ENCODE assay signal across 8 mouse cellular contexts in the genomic region with DNA sequence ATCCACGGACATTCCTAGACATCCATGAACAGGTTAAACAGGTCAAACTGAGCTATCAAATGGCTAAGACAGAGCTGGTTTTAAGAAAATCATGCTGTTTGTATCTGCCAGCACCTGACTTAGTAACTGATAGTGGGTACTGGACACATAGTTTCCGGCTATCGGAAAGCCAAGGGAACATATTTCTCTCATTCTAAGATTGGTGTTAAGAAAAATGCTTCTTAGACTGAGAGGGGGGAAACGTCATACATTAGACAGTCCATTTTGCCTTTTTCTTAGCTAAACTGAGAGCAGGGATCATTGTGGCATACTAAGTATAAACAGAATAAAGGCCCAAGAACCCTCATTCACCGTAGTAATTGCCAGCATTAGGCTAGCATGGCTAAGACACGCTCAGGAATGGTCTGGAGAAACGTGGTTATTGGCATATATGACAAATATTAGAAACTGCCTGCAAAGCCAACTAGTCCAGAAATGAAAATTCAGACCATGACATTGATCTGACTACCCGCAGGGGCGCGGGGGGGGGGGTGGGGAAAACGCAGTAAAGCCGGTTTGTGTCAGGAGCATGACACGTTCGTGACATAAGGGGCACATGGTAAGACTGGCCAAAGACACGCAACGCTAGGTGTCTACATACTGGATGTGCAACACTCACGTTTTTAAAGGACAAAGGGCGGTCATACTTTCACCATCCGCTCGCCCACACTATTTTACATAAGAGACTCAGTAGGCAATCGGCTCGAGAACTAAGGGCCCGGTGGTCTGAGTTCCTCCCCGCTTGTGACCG. TPM values are rescaled to one million over a fixed set of nuclear protein-coding genes. Genes with fewer than 3 reads are reported as not detected.
A peak's percentile ranks its signal among the peaks of the same experiment; 100 is the strongest.
DNase-seq lines count a peak whose midpoint lies in the region; ATAC-seq and TF ChIP-seq lines count a peak whose summit lies in the region.

No protein-coding gene starts in this region.

- TF ChIP-seq CTCF in Patski (IDR thresholded peaks at IDR 0.05): no peak

- peak; percentile 27 for ATAC-seq in Patski
- ATAC-seq in forebrain, embryonic 14.5 days: peak; percentile 30
- ATAC-seq in intestine, embryonic 16.5 days: peak; percentile 25

- peak; percentile 14 for DNase-seq in left cerebral cortex, postnatal 25 days (ENCODE audit: low spot score in 2 of 2)
- DNase-seq in left cerebral cortex, adult 11 months (ENCODE audit: low spot score): no peak
- no peak for DNase-seq in Patski (ENCODE audit: low read depth, low spot score)
- peak; percentile 68 for DNase-seq in forebrain, embryonic 14.5 days (ENCODE audit: low spot score)
- no peak for DNase-seq in right cerebral cortex, postnatal 25 days
- no peak for DNase-seq in thymus, postnatal 14 days

- WGBS in forebrain, embryonic 14.5 days: 6% methylated on average over 25 of the region's 25 CpGs
- WGBS in intestine, embryonic 16.5 days: 4% methylated on average over 25 of the region's 25 CpGs

- no peaks in the 10 kb centered on the region for H3K27me3 ChIP-seq in Patski
- H3K27me3 ChIP-seq in forebrain, embryonic 14.5 days (replicated peaks; ENCODE audit: control insufficient read depth, insufficient read depth, low read length): no peaks in the 10 kb centered on the region
- H3K27me3 ChIP-seq in intestine, embryonic 16.5 days (replicated peaks; ENCODE audit: control insufficient read depth, insufficient read depth, low read length): no peaks in the 10 kb centered on the region
- no peaks in the 10 kb centered on the region for H3K27me3 ChIP-seq in megakaryocyte, embryonic 14.5 days (replicated peaks)

- in situ Hi-C loops in Patski (cut with MboI; ENCODE audit: low pct_unique_long_range_greater_than_20kb): no loop called here

- no peaks in the 10 kb centered on the region for H3K9me3 ChIP-seq in forebrain, embryonic 14.5 days (replicated peaks; ENCODE audit: control insufficient read depth, low read length)
- H3K9me3 ChIP-seq in intestine, embryonic 16.5 days (ENCODE audit: control insufficient read depth, low read length): no peaks in the 10 kb centered on the region
- H3K9me3 ChIP-seq in megakaryocyte, embryonic 14.5 days: no peaks in the 10 kb centered on the region

- H3K4me2 ChIP-seq in forebrain, embryonic 14.5 days (ENCODE audit: low read length): peak overlapping the region; percentile 70
- H3K4me2 ChIP-seq in intestine, embryonic 16.5 days (ENCODE audit: low read depth, low read length): peak overlapping the region; percentile 76

- POLR2A ChIA-PET in Patski (lab: Charles Lee): interaction anchor here (0.7 to 1.9 kb wide), 5 partner anchors 14 to 87 kb away, joined by 3 to 7 read pairs (median 4); no protein-coding TSS in a partner anchor

- intact Hi-C loops in left cerebral cortex, postnatal 25 days (cut with DNase I): no loop called here

- CTCF ChIA-PET in Patski (lab: Charles Lee): interaction anchor here (0.6 to 2.2 kb wide), 6 partner anchors 10 to 99 kb away, joined by 3 to 8 read pairs (median 5); no protein-coding TSS in a partner anchor

- peak overlapping the region; percentile 100 for H3K27ac ChIP-seq in forebrain, embryonic 14.5 days (ENCODE audit: low read depth, low read length)
- H3K27ac ChIP-seq in intestine, embryonic 16.5 days (ENCODE audit: low read length): peak overlapping the region; percentile 100

- peak overlapping the region; percentile 100 for H3K9ac ChIP-seq in forebrain, embryonic 14.5 days (ENCODE audit: low read length)
- peak overlapping the region; percentile 99 for H3K9ac ChIP-seq in intestine, embryonic 16.5 days (ENCODE audit: low read depth, low read length)

- H3K4me1 ChIP-seq in forebrain, embryonic 14.5 days (ENCODE audit: control insufficient read depth, insufficient read depth, low read length): peaks cover 23% of the 10 kb centered on the region
- H3K4me1 ChIP-seq in intestine, embryonic 16.5 days (ENCODE audit: control insufficient read depth, insufficient read depth, low read length): peaks cover 22% of the 10 kb centered on the region
- H3K4me1 ChIP-seq in megakaryocyte, embryonic 14.5 days: peaks cover 53% of the 10 kb centered on the region

- H3K36me3 ChIP-seq in forebrain, embryonic 14.5 days (ENCODE audit: control insufficient read depth, insufficient read depth, low read length): no peaks in the 10 kb centered on the region
- no peaks in the 10 kb centered on the region for H3K36me3 ChIP-seq in intestine, embryonic 16.5 days (ENCODE audit: control insufficient read depth, insufficient read depth, low read length)
- peaks cover 16% of the 10 kb centered on the region for H3K36me3 ChIP-seq in megakaryocyte, embryonic 14.5 days (replicated peaks; ENCODE audit: low read length)

- H3K4me3 ChIP-seq in forebrain, embryonic 14.5 days (ENCODE audit: low read depth, low read length): peak overlapping the region; percentile 93
- H3K4me3 ChIP-seq in intestine, embryonic 16.5 days (ENCODE audit: low read length): peak overlapping the region; percentile 97
- peak overlapping the region; percentile 98 for H3K4me3 ChIP-seq in megakaryocyte, embryonic 14.5 days (replicated peaks)

RNA-seq across cellular contexts. Expression of gene Dnajb4, which starts 0.7 kb away (rescaled TPM):
- 10 to 100 TPM; 71.5 to 72.5 TPM for total RNA-seq in left cerebral cortex, postnatal 25 days (2021)
- polyA plus RNA-seq in Patski (2021): 85.0 TPM
- 21.6 and 28.2 TPM in 2 replicates for polyA plus RNA-seq in forebrain, embryonic 14.5 days (2014; fragmentation: Nextera tagmentation; extraction: Ambion mirVana)
- polyA plus RNA-seq in intestine, embryonic 16.5 days (2015; fragmentation: Nextera tagmentation; extraction: Ambion mirVana): 21.7 and 23.2 TPM in 2 replicates
- polyA plus RNA-seq in megakaryocyte, embryonic 14.5 days (2012; ENCODE audit: insufficient read depth, low replicate concordance): 5.3 TPM in 1 of 2 replicates, not detected in the other

RNA-seq across cellular contexts. Expression of gene Fubp1, which starts 0.8 kb away (rescaled TPM):
- 100 to 1,000 TPM; 115 to 128 TPM for total RNA-seq in left cerebral cortex, postnatal 25 days (2021)
- polyA plus RNA-seq in Patski (2021): 102 TPM
- polyA plus RNA-seq in forebrain, embryonic 14.5 days (2014; fragmentation: Nextera tagmentation; extraction: Ambion mirVana): 292 and 293 TPM in 2 replicates
- 143 and 157 TPM in 2 replicates for polyA plus RNA-seq in intestine, embryonic 16.5 days (2015; fragmentation: Nextera tagmentation; extraction: Ambion mirVana)
- polyA plus RNA-seq in megakaryocyte, embryonic 14.5 days (2012; ENCODE audit: insufficient read depth, low replicate concordance): 205 and 764 TPM in 2 replicates

RNA-seq across cellular contexts. Expression of gene Gipc2, which starts 43.3 kb away (rescaled TPM):
- 1 to 10 TPM; 1.8 to 5.8 TPM for total RNA-seq in left cerebral cortex, postnatal 25 days (2021)
- polyA plus RNA-seq in Patski (2021): 0.21 TPM
- 3.1 and 4.7 TPM in 2 replicates for polyA plus RNA-seq in forebrain, embryonic 14.5 days (2014; fragmentation: Nextera tagmentation; extraction: Ambion mirVana)
- 244 TPM in 2 replicates for polyA plus RNA-seq in intestine, embryonic 16.5 days (2015; fragmentation: Nextera tagmentation; extraction: Ambion mirVana)
- polyA plus RNA-seq in megakaryocyte, embryonic 14.5 days (2012; ENCODE audit: insufficient read depth, low replicate concordance): 2.4 TPM in 1 of 2 replicates, not detected in the other

RNA-seq across cellular contexts. Expression of gene Nexn, which starts 56.8 kb away (rescaled TPM):
- total RNA-seq in left cerebral cortex, postnatal 25 days (2021): 1 to 10 TPM; 1.4 to 7.5 TPM
- polyA plus RNA-seq in Patski (2021): 20.6 TPM
- polyA plus RNA-seq in forebrain, embryonic 14.5 days (2014; fragmentation: Nextera tagmentation; extraction: Ambion mirVana): 1.8 TPM in 2 replicates
- 21.6 and 21.7 TPM in 2 replicates for polyA plus RNA-seq in intestine, embryonic 16.5 days (2015; fragmentation: Nextera tagmentation; extraction: Ambion mirVana)
- polyA plus RNA-seq in megakaryocyte, embryonic 14.5 days (2012; ENCODE audit: insufficient read depth, low replicate concordance): not detected in 2 replicates

Comparison
In these comparisons a context has a peak if more than half of its experiments do, and no peak if none do; other contexts are left out.
1. DNase-seq: peak in left cerebral cortex, postnatal 25 days (2 of 2) and forebrain, embryonic 14.5 days (single experiment); none in left cerebral cortex, adult 11 months (single experiment), Patski (single experiment), right cerebral cortex, postnatal 25 days (single experiment) and thymus, postnatal 14 days (single experiment).
2. RNA of gene Gipc2, which starts 43.3 kb away (polyA plus RNA-seq): 244 TPM in intestine, embryonic 16.5 days; 3.1 to 4.7 TPM in forebrain, embryonic 14.5 days, 2.4 TPM in megakaryocyte, embryonic 14.5 days and 0.21 TPM in Patski (single experiment); every median in the first group is over 10 times any median in the second.
3. Peak in every context shown above with its lines, with median percentiles within 50 percentile points of each other: ATAC-seq and H3K4me3 ChIP-seq.